Mouse (Mus musculus): ENCODE measurements around the gene Anxa9. TPM values are rescaled to one million over a fixed set of nuclear protein-coding genes. Genes with fewer than 3 reads are reported as not detected.

The Anxa9 gene
- polyA plus RNA-seq, 1 experiment from 2014 or later, result 1.2 TPM

- WGBS, result under 1% methylated on average over 68 of the region's 71 CpGs
- no peaks in the 10 kb centered on the region for H3K27me3 ChIP-seq (ENCODE audit: control insufficient read depth, insufficient read depth, low read length)
- H3K9me3 ChIP-seq (ENCODE audit: control insufficient read depth, low read length), result no peaks in the 10 kb centered on the region
- H3K27ac ChIP-seq (ENCODE audit: low read depth, low read length), result peak overlapping the region; percentile 89
- ATAC-seq (ENCODE audit: insufficient read depth, low FRiP score, low TSS enrichment) (peak; percentile 89), DNase-seq (ENCODE audit: low spot score) (peak; percentile 89)
- peak overlapping the region; percentile 80 for H3K4me3 ChIP-seq (ENCODE audit: low read depth, low read length)
- peaks cover 1% of the 10 kb centered on the region for H3K36me3 ChIP-seq (ENCODE audit: control insufficient read depth, insufficient read depth, low read length)
- H3K4me1 ChIP-seq (ENCODE audit: control insufficient read depth, insufficient read depth, low read length), result peaks cover 18% of the 10 kb centered on the region; the same call in 1 of the 2 replicates
- H3K4me2 ChIP-seq (ENCODE audit: low read depth), result peak overlapping the region; percentile 68
- peak overlapping the region; percentile 97 for H3K9ac ChIP-seq (ENCODE audit: low read length)
These were observed 8.3 kb upstream of the Anxa9 start for GRCm38 (mm10) chr3:95315094-95315843.

- ATAC-seq (ENCODE audit: insufficient read depth, low FRiP score, low TSS enrichment), result peak; percentile 60
- Histone ChIP-seq H3K36me3 (ENCODE audit: control insufficient read depth, insufficient read depth, low read length) (no peaks in the 10 kb centered on the region), H3K27me3 (ENCODE audit: control insufficient read depth, insufficient read depth, low read length) (no peaks in the 10 kb centered on the region), H3K9ac (ENCODE audit: low read length) (peak within 1 kb of the TSS; percentile 97), H3K4me1 (ENCODE audit: control insufficient read depth, insufficient read depth, low read length) (peaks cover 18% of the 10 kb centered on the region; the same call in 1 of the 2 replicates), H3K4me2 (ENCODE audit: low read depth) (peak within 1 kb of the TSS; percentile 68), H3K4me3 (ENCODE audit: low read depth, low read length) (peak within 1 kb of the TSS; percentile 80), H3K27ac (ENCODE audit: low read depth, low read length) (peak within 1 kb of the TSS; percentile 89), H3K9me3 (ENCODE audit: control insufficient read depth, low read length) (no peaks in the 10 kb centered on the region)
- WGBS, result 3% methylated on average over 27 of the region's 27 CpGs
- DNase-seq (ENCODE audit: low spot score), result no peak
These were observed 7.6 kb upstream of the Anxa9 start, which contains the start of gene Cers2 for GRCm38 (mm10) chr3:95314486-95315093. TSS of gene Cers2 (plus strand) at chr3:95314791.

- no peak overlapping the region for H3K27ac ChIP-seq (ENCODE audit: low read depth, low read length)
- H3K4me3 ChIP-seq (ENCODE audit: low read depth, low read length), result no peak overlapping the region
These were observed 7.1 kb upstream of the Anxa9 start for GRCm38 (mm10) chr3:95314075-95314474.

GRCm38 (mm10) chr3:95313476-95313875 is 6.5 kb upstream of the Anxa9 start:
- no peaks in the 10 kb centered on the region for H3K36me3 ChIP-seq (ENCODE audit: control insufficient read depth, insufficient read depth, low read length)
- no peak for DNase-seq (ENCODE audit: low spot score)
- ATAC-seq (ENCODE audit: insufficient read depth, low FRiP score, low TSS enrichment), result no peak
- no peaks in the 10 kb centered on the region for H3K9me3 ChIP-seq (ENCODE audit: control insufficient read depth, low read length)
- H3K4me2 ChIP-seq (ENCODE audit: low read depth), result no peak overlapping the region
- WGBS, result 42% methylated on average over 7 of the region's 7 CpGs
- no peak overlapping the region for H3K4me3 ChIP-seq (ENCODE audit: low read depth, low read length)
- H3K9ac ChIP-seq (ENCODE audit: low read length), result no peak overlapping the region
- H3K27me3 ChIP-seq (ENCODE audit: control insufficient read depth, insufficient read depth, low read length), result no peaks in the 10 kb centered on the region
- H3K27ac ChIP-seq (ENCODE audit: low read depth, low read length), result no peak overlapping the region
- peaks cover 15% of the 10 kb centered on the region; the same call in 1 of the 2 replicates for H3K4me1 ChIP-seq (ENCODE audit: control insufficient read depth, insufficient read depth, low read length)

More at GRCm38 (mm10) chr3:95314075-95314474, 7.1 kb upstream of the Anxa9 start:
- no peaks in the 10 kb centered on the region for H3K9me3 ChIP-seq (ENCODE audit: control insufficient read depth, low read length)
- H3K4me2 ChIP-seq (ENCODE audit: low read depth), result peak overlapping the region; percentile 68; the same call in 1 of the 2 replicates
- H3K4me1 ChIP-seq (ENCODE audit: control insufficient read depth, insufficient read depth, low read length), result peaks cover 18% of the 10 kb centered on the region; the same call in 1 of the 2 replicates
- ATAC-seq (ENCODE audit: insufficient read depth, low FRiP score, low TSS enrichment) (no peak), DNase-seq (ENCODE audit: low spot score) (no peak)
- H3K36me3 ChIP-seq (ENCODE audit: control insufficient read depth, insufficient read depth, low read length), result no peaks in the 10 kb centered on the region
- H3K27me3 ChIP-seq (ENCODE audit: control insufficient read depth, insufficient read depth, low read length), result no peaks in the 10 kb centered on the region
- 67% methylated on average over 6 of the region's 6 CpGs for WGBS
- H3K9ac ChIP-seq (ENCODE audit: low read length), result no peak overlapping the region; the same call in 1 of the 2 replicates

- Histone ChIP-seq H3K4me2 (ENCODE audit: low read depth) (no peak overlapping the region), H3K9ac (ENCODE audit: low read length) (no peak overlapping the region), H3K4me3 (ENCODE audit: low read depth, low read length) (no peak overlapping the region), H3K27me3 (ENCODE audit: control insufficient read depth, insufficient read depth, low read length) (no peaks in the 10 kb centered on the region), H3K36me3 (ENCODE audit: control insufficient read depth, insufficient read depth, low read length) (no peaks in the 10 kb centered on the region), H3K4me1 (ENCODE audit: control insufficient read depth, insufficient read depth, low read length) (peaks cover 11% of the 10 kb centered on the region; the same call in 1 of the 2 replicates), H3K9me3 (ENCODE audit: control insufficient read depth, low read length) (no peaks in the 10 kb centered on the region), H3K27ac (ENCODE audit: low read depth, low read length) (no peak overlapping the region)
- WGBS, result 83% methylated on average over 6 of the region's 6 CpGs
- DNase-seq (ENCODE audit: low spot score) (no peak), ATAC-seq (ENCODE audit: insufficient read depth, low FRiP score, low TSS enrichment) (no peak)
These were observed 5.6 kb upstream of the Anxa9 start for GRCm38 (mm10) chr3:95312623-95313022.

GRCm38 (mm10) chr3:95310968-95311882 is 4.2 kb upstream of the Anxa9 start:
- 68% methylated on average over 9 of the region's 9 CpGs for WGBS
- H3K4me3 ChIP-seq (ENCODE audit: low read depth, low read length), result no peak overlapping the region
- peak; percentile 73 for DNase-seq (ENCODE audit: low spot score)
- H3K9me3 ChIP-seq (ENCODE audit: control insufficient read depth, low read length), result no peaks in the 10 kb centered on the region
- H3K4me1 ChIP-seq (ENCODE audit: control insufficient read depth, insufficient read depth, low read length), result peaks cover 6% of the 10 kb centered on the region; the same call in 1 of the 2 replicates
- H3K4me2 ChIP-seq (ENCODE audit: low read depth), result no peak overlapping the region
- H3K36me3 ChIP-seq (ENCODE audit: control insufficient read depth, insufficient read depth, low read length), result no peaks in the 10 kb centered on the region
- H3K27me3 ChIP-seq (ENCODE audit: control insufficient read depth, insufficient read depth, low read length), result no peaks in the 10 kb centered on the region
- ATAC-seq (ENCODE audit: insufficient read depth, low FRiP score, low TSS enrichment), result no peak
- H3K27ac ChIP-seq (ENCODE audit: low read depth, low read length), result no peak overlapping the region
- H3K9ac ChIP-seq (ENCODE audit: low read length), result no peak overlapping the region

GRCm38 (mm10) chr3:95310496-95310895 is 3.5 kb upstream of the Anxa9 start:
- Histone ChIP-seq H3K4me3 (ENCODE audit: low read depth, low read length) (no peak overlapping the region), H3K9me3 (ENCODE audit: control insufficient read depth, low read length) (no peaks in the 10 kb centered on the region), H3K36me3 (ENCODE audit: control insufficient read depth, insufficient read depth, low read length) (no peaks in the 10 kb centered on the region), H3K4me2 (ENCODE audit: low read depth) (no peak overlapping the region), H3K9ac (ENCODE audit: low read length) (no peak overlapping the region), H3K27ac (ENCODE audit: low read depth, low read length) (no peak overlapping the region), H3K27me3 (ENCODE audit: control insufficient read depth, insufficient read depth, low read length) (no peaks in the 10 kb centered on the region), H3K4me1 (ENCODE audit: control insufficient read depth, insufficient read depth, low read length) (no peaks in the 10 kb centered on the region; the same call in 1 of the 2 replicates)
- 71% methylated on average over 3 of the region's 3 CpGs for WGBS
- no peak for DNase-seq (ENCODE audit: low spot score)
- ATAC-seq (ENCODE audit: insufficient read depth, low FRiP score, low TSS enrichment), result no peak

GRCm38 (mm10) chr3:95306244-95306643 is 732 bp downstream of the Anxa9 start:
- H3K4me2 ChIP-seq (ENCODE audit: low read depth), result no peak overlapping the region
- no peak overlapping the region for H3K27ac ChIP-seq (ENCODE audit: low read depth, low read length)
- H3K4me1 ChIP-seq (ENCODE audit: control insufficient read depth, insufficient read depth, low read length), result no peaks in the 10 kb centered on the region
- no peak overlapping the region for H3K4me3 ChIP-seq (ENCODE audit: low read depth, low read length)
- no peak for ATAC-seq (ENCODE audit: insufficient read depth, low FRiP score, low TSS enrichment)
- DNase-seq (ENCODE audit: low spot score), result no peak
- H3K9ac ChIP-seq (ENCODE audit: low read length), result no peak overlapping the region
- 89% methylated on average over 4 of the region's 4 CpGs for WGBS
- no peaks in the 10 kb centered on the region for H3K27me3 ChIP-seq (ENCODE audit: control insufficient read depth, insufficient read depth, low read length)
- H3K9me3 ChIP-seq (ENCODE audit: control insufficient read depth, low read length), result no peaks in the 10 kb centered on the region
- H3K36me3 ChIP-seq (ENCODE audit: control insufficient read depth, insufficient read depth, low read length), result no peaks in the 10 kb centered on the region

Data from neural tube, embryonic 11.5 days (tissue).